Mouse (Mus musculus) adrenal gland, adult (tissue): ENCODE measurements around the gene Plce1.
A peak's percentile ranks its signal among the peaks of the same experiment; 100 is the strongest.

Source experiments
- DNase-seq, 2 experiments: peaks; one replicate each; pipeline ENCODE4 v3.0.0; 2022 to 2023; ENCODE audit warnings: low spot score in 1 of 2; ENCODE audit not compliant: inconsistent age in 2 of 2

The Plce1 gene

GRCm38 (mm10) chr19:38798291-38798690 lies 317.4 kb downstream of the Plce1 start:
- DNase-seq = no peak

DNA sequence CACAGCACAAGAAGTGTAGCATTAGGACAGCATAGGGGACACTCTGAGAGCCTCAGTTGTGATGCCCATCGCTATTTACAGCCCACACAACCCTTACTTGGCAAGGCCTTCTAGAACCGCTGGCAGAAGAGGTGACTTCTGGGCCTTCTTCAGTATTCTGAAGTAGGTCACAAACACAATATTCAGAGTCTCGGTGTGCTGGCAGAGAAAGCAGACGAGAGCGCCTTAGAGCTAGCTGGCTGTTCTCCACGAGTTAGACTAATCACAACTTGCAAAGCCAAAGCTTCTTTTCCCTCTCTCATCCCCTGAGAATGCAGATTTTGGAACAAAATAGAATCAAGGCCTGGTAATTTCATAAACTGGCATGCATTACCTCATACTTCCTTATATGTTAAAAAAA lies 317.9 kb downstream of the Plce1 start:
- DNase-seq = no peak

DNA sequence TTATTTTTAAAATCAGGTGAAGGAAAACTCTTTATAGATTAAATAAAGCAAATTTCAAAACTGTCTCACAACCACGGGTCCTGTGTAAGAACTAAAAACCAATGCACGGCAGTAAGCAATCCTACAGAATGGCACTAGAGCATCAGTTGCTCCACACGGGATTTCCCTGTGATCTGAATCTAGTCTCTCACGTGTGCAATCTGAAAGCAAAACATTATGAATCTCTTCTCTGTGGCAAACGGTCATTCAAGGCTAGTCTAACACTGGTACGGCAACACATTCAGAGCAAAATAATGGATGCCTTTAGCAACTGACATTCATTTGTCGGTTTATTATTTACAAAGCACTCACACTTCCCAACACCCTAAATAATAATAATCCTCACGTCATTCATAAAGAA lies 337.3 kb downstream of the Plce1 start:
- no peak for DNase-seq

DNA sequence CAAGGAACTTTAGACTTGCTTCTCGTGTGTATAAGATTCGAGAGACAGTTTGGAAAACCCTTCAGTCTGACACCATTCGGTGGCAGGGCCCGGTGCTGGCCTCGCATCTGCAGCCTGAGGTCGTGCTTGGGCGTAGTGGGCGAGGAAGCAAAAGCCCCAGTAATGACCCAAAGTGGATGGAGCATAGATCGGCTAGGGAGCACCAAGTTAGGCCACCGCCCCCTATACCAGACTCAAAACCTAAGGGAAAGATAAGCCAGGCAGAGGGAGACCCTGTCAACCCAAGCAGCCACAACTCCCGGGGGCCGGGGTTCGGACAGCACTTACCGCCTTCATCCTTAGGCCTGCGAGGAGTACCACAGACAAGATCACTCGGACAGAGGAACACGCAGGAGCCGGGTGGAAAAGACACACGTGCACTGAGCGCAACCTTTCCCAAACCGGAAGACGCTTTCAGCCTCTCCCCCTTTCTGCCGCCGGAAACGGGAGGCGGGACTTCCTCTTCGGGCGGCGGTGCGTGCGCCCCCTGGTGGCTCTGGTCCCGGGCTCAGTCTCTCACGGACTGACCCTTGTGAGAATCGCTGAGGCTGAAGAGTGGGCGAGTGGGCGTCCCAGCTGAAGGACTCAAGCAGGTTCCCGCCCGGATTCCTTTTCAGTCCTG lies 338.0 kb downstream of the Plce1 start, which contains the start of gene Noc3l:
Noc3l (minus strand) TSS at position 472 of the 661 bp plus-strand sequence.
- peak; percentile 93 to 98 for DNase-seq

GRCm38 (mm10) chr19:38819427-38819802 lies 338.5 kb downstream of the Plce1 start:
- DNase-seq = no peak

- no peak for DNase-seq
Measured at GRCm38 (mm10) chr19:38820186-38820804, 339.4 kb downstream of the Plce1 start.

- no peak for DNase-seq
Measured at GRCm38 (mm10) chr19:38833224-38833623, 352.3 kb downstream of the Plce1 start.
